Mouse (Mus musculus) E14TG2a.4 (cell line): ENCODE results near the gene Rchy1.

Experiments used
- CTCF ChIP-seq: conservative IDR thresholded peaks from 2 replicates; pipeline ENCODE4 v1.5.1; 2014; ENCODE audit warnings: low read length
- NANOG ChIP-seq: IDR thresholded peaks from 2 replicates; pipeline ENCODE4 v1.6.1; 2014; ENCODE audit warnings: borderline replicate concordance, low read length, mixed read lengths
- POU5F1 ChIP-seq: IDR thresholded peaks from 2 replicates; pipeline ENCODE4 v1.6.1; 2014; ENCODE audit warnings: low read length, borderline replicate concordance

DNA sequence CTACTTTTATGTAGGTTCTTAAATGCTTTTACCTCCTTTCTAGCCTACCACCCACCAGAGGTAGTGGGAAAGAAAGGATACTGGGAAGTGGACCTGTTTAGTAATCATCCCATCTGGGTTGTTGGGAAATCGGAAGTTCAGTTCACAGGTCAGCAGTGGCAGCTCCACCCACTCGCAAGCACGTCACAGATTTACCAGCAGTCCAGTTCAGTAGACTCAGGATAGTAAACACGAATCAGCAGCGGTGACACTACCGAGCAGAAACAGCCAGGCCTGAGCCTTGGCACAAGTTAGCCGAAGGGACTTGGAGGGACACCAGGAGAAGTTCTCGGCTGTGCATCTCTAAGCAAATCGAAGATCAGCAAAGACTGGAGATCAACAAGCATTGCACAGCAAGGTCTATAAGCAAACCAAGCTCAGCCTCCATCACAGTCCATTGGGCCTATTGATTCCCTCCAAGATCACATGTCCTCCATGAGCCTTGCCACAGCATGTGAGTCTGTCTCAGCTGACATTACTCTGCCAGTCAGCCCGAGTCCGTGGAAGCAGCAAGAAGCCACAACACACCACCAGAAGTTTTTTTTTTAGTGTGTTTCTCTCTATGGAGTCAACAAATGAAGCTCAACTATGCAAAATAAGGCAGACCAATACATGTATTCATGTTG lies 18.4 kb upstream of the Rchy1 start:
- TF ChIP-seq CTCF = no peak
- no peak for TF ChIP-seq POU5F1
- no peak for TF ChIP-seq NANOG
